Mouse (Mus musculus): ENCODE measurements around the gene Plcd3. TPM values are rescaled to one million over a fixed set of nuclear protein-coding genes. Genes with fewer than 3 reads are reported as not detected.
A peak's percentile ranks its signal among the peaks of the same experiment; 100 is the strongest.

Gene Plcd3
- polyA plus RNA-seq, 1 experiment from 2014 or later = 1.8 TPM

GRCm38 (mm10) chr11:103066191-103067050 is 35.0 kb downstream of the Plcd3 start:
- Histone ChIP-seq H3K4me1 (no peaks in the 10 kb centered on the region), H3K4me3 (no peak overlapping the region), H3K27ac (no peak overlapping the region), H3K9me3 (replicated peaks) (no peaks in the 10 kb centered on the region), H3K36me3 (peaks cover 96% of the 10 kb centered on the region), H3K27me3 (ENCODE audit: low read depth, poor library complexity, severe bottlenecking) (no peaks in the 10 kb centered on the region)
- no peak for DNase-seq (ENCODE audit: low spot score)
- WGBS = 96% methylated on average over 14 of the region's 14 CpGs

- Histone ChIP-seq H3K36me3 (peaks cover 96% of the 10 kb centered on the region), H3K4me3 (no peak overlapping the region), H3K4me1 (no peaks in the 10 kb centered on the region), H3K27me3 (ENCODE audit: low read depth, poor library complexity, severe bottlenecking) (no peaks in the 10 kb centered on the region), H3K9me3 (replicated peaks) (no peaks in the 10 kb centered on the region), H3K27ac (no peak overlapping the region)
- WGBS = 82% methylated on average over 3 of the region's 3 CpGs
- DNase-seq (ENCODE audit: low spot score) = no peak
Measured at GRCm38 (mm10) chr11:103058499-103059085, 42.9 kb downstream of the Plcd3 start.

GRCm38 (mm10) chr11:103056636-103057035 is 44.8 kb downstream of the Plcd3 start:
- H3K27me3 ChIP-seq (ENCODE audit: low read depth, poor library complexity, severe bottlenecking) = no peaks in the 10 kb centered on the region
- no peaks in the 10 kb centered on the region for H3K9me3 ChIP-seq (replicated peaks)
- 96% methylated on average over 7 of the region's 7 CpGs for WGBS
- DNase-seq (ENCODE audit: low spot score) = no peak
- no peak overlapping the region for H3K4me3 ChIP-seq
- no peak overlapping the region for H3K27ac ChIP-seq
- H3K4me1 ChIP-seq = no peaks in the 10 kb centered on the region
- H3K36me3 ChIP-seq = peaks cover 98% of the 10 kb centered on the region

GRCm38 (mm10) chr11:103054798-103055197 is 46.7 kb downstream of the Plcd3 start:
- H3K4me3 ChIP-seq = no peak overlapping the region
- H3K27me3 ChIP-seq (ENCODE audit: low read depth, poor library complexity, severe bottlenecking) = no peaks in the 10 kb centered on the region
- peaks cover 97% of the 10 kb centered on the region for H3K36me3 ChIP-seq
- H3K27ac ChIP-seq = no peak overlapping the region
- peak; percentile 63 for DNase-seq (ENCODE audit: low spot score)
- WGBS = 56% methylated on average over 6 of the region's 6 CpGs
- no peaks in the 10 kb centered on the region for H3K9me3 ChIP-seq (replicated peaks)
- H3K4me1 ChIP-seq = no peaks in the 10 kb centered on the region

GRCm38 (mm10) chr11:103053191-103054076 is 48.0 kb downstream of the Plcd3 start:
- H3K36me3 ChIP-seq = peaks cover 88% of the 10 kb centered on the region
- H3K27me3 ChIP-seq (ENCODE audit: low read depth, poor library complexity, severe bottlenecking) = no peaks in the 10 kb centered on the region
- H3K4me3 ChIP-seq = no peak overlapping the region
- no peaks in the 10 kb centered on the region for H3K9me3 ChIP-seq (replicated peaks)
- no peak for DNase-seq (ENCODE audit: low spot score)
- H3K27ac ChIP-seq = no peak overlapping the region
- 92% methylated on average over 18 of the region's 18 CpGs for WGBS
- no peaks in the 10 kb centered on the region for H3K4me1 ChIP-seq

- H3K36me3 ChIP-seq = peaks cover 81% of the 10 kb centered on the region
- no peak overlapping the region for H3K4me3 ChIP-seq
- no peaks in the 10 kb centered on the region for H3K27me3 ChIP-seq (ENCODE audit: low read depth, poor library complexity, severe bottlenecking)
- H3K9me3 ChIP-seq (replicated peaks) = no peaks in the 10 kb centered on the region
- no peak for DNase-seq (ENCODE audit: low spot score)
- WGBS = 96% methylated on average over 6 of the region's 6 CpGs
- no peaks in the 10 kb centered on the region for H3K4me1 ChIP-seq
- no peak overlapping the region for H3K27ac ChIP-seq
Measured at GRCm38 (mm10) chr11:103052078-103052477, 49.4 kb downstream of the Plcd3 start.

- no peak overlapping the region for H3K27ac ChIP-seq
- no peaks in the 10 kb centered on the region for H3K27me3 ChIP-seq (ENCODE audit: low read depth, poor library complexity, severe bottlenecking)
- H3K4me1 ChIP-seq = no peaks in the 10 kb centered on the region
- no peak for DNase-seq (ENCODE audit: low spot score)
- H3K4me3 ChIP-seq = no peak overlapping the region
- WGBS = 82% methylated on average over 8 of the region's 8 CpGs
- peaks cover 79% of the 10 kb centered on the region for H3K36me3 ChIP-seq
- no peaks in the 10 kb centered on the region for H3K9me3 ChIP-seq (replicated peaks)
Measured at GRCm38 (mm10) chr11:103051249-103051691, 50.2 kb downstream of the Plcd3 start.

GRCm38 (mm10) chr11:103050153-103050552 is 51.3 kb downstream of the Plcd3 start:
- 92% methylated on average over 9 of the region's 9 CpGs for WGBS
- H3K36me3 ChIP-seq = peaks cover 79% of the 10 kb centered on the region

GRCm38 (mm10) chr11:103049611-103050010 is 51.8 kb downstream of the Plcd3 start:
- 95% methylated on average over 5 of the region's 5 CpGs for WGBS
- Histone ChIP-seq H3K4me1 (no peaks in the 10 kb centered on the region), H3K9me3 (replicated peaks) (no peaks in the 10 kb centered on the region), H3K27me3 (ENCODE audit: low read depth, poor library complexity, severe bottlenecking) (no peaks in the 10 kb centered on the region), H3K27ac (no peak overlapping the region), H3K4me3 (no peak overlapping the region), H3K36me3 (peaks cover 79% of the 10 kb centered on the region)
- DNase-seq (ENCODE audit: low spot score) = no peak

More at GRCm38 (mm10) chr11:103050153-103050552, 51.3 kb downstream of the Plcd3 start:
- Histone ChIP-seq H3K9me3 (replicated peaks) (no peaks in the 10 kb centered on the region), H3K27me3 (ENCODE audit: low read depth, poor library complexity, severe bottlenecking) (no peaks in the 10 kb centered on the region), H3K4me1 (no peaks in the 10 kb centered on the region), H3K27ac (no peak overlapping the region), H3K4me3 (no peak overlapping the region)
- DNase-seq (ENCODE audit: low spot score) = no peak

- 86% methylated on average over 8 of the region's 8 CpGs for WGBS
- H3K27me3 ChIP-seq (ENCODE audit: low read depth, poor library complexity, severe bottlenecking) = no peaks in the 10 kb centered on the region
- H3K4me3 ChIP-seq = no peak overlapping the region
- H3K27ac ChIP-seq = no peak overlapping the region
- peaks cover 74% of the 10 kb centered on the region for H3K36me3 ChIP-seq
- no peaks in the 10 kb centered on the region for H3K9me3 ChIP-seq (replicated peaks)
- H3K4me1 ChIP-seq = no peaks in the 10 kb centered on the region
- no peak for DNase-seq (ENCODE audit: low spot score)
Measured at GRCm38 (mm10) chr11:103046286-103046685, 55.2 kb downstream of the Plcd3 start.

- 96% methylated on average over 3 of the region's 3 CpGs for WGBS
- Histone ChIP-seq H3K4me1 (no peaks in the 10 kb centered on the region), H3K36me3 (peaks cover 65% of the 10 kb centered on the region), H3K27ac (no peak overlapping the region), H3K9me3 (replicated peaks) (no peaks in the 10 kb centered on the region), H3K27me3 (ENCODE audit: low read depth, poor library complexity, severe bottlenecking) (no peaks in the 10 kb centered on the region), H3K4me3 (no peak overlapping the region)
- no peak for DNase-seq (ENCODE audit: low spot score)
Measured at GRCm38 (mm10) chr11:103043982-103044381, 57.5 kb downstream of the Plcd3 start.

- no peak overlapping the region for H3K4me3 ChIP-seq
- peaks cover 77% of the 10 kb centered on the region for H3K36me3 ChIP-seq
- no peak for DNase-seq (ENCODE audit: low spot score)
- no peaks in the 10 kb centered on the region for H3K27me3 ChIP-seq (ENCODE audit: low read depth, poor library complexity, severe bottlenecking)
- no peak overlapping the region for H3K27ac ChIP-seq
- H3K9me3 ChIP-seq (replicated peaks) = no peaks in the 10 kb centered on the region
- WGBS = 88% methylated on average over 4 of the region's 4 CpGs
- H3K4me1 ChIP-seq = no peaks in the 10 kb centered on the region
Measured at GRCm38 (mm10) chr11:103042828-103043227, 58.6 kb downstream of the Plcd3 start.
